Mouse (Mus musculus) Patski (cell line): ENCODE data around the gene Id3. TPM values are rescaled to one million over a fixed set of nuclear protein-coding genes. Genes with fewer than 3 reads are reported as not detected.

Experiments
- ATAC-seq: fragments of 100-300 bp; one replicate; pipeline ENCODE4 v1.8.0; 2021
- CTCF ChIA-PET: fragments of 350-600 bp; sonication (Branson Sonifier 250); formaldehyde crosslinking; loops from one replicate; lab custom pipeline; 2022; ENCODE audit warnings: inconsistent platforms; lab: Charles Lee
- POLR2A ChIA-PET: fragments of 350-600 bp; sonication (Branson Sonifier 250); formaldehyde crosslinking; loops from one replicate; lab custom pipeline; 2022; ENCODE audit warnings: antibody characterized with exemption, inconsistent platforms; lab: Charles Lee
- DNase-seq: peaks from one replicate; pipeline ENCODE4 v3.0.0-alpha.2; 2011; ENCODE audit warnings: low read depth, low spot score
- H3K27me3 ChIP-seq: fragments of 371-371 bp; one replicate; pipeline ENCODE4 v1.5.1; 2021
- CTCF ChIP-seq: fragments of 100-300 bp; IDR thresholded peaks from one replicate; pipeline ENCODE4 v1.5.1; 2021
- in situ Hi-C: fragments of 300-500 bp; cut with MboI; formaldehyde crosslinking; loops from 3 replicates; pipeline ENCODE4 v1.11.1; 2018; ENCODE audit warnings: low pct_unique_long_range_greater_than_20kb, mixed read lengths
- polyA plus RNA-seq: library from polyadenylated mRNA; unstranded; gene quantifications from one replicate; pipeline ENCODE4 v1.2.3, GENCODE M21; 2021

Gene Id3
- polyA plus RNA-seq, 1 experiment from 2014 or later, result 175 TPM

GRCm38 (mm10) chr4:136176022-136176552, 32.8 kb downstream of the Id3 start:
- ChIA-PET POLR2A (no interaction called here), CTCF (no interaction called here)
- in situ Hi-C loops, result no loop called here
- DNase-seq (no peak), ATAC-seq (no peak)
- TF ChIP-seq CTCF, result no peak
- no peaks in the 10 kb centered on the region for H3K27me3 ChIP-seq

- no peak for DNase-seq
Observed at GRCm38 (mm10) chr4:136177244-136177611, 33.9 kb downstream of the Id3 start.

GRCm38 (mm10) chr4:136177612-136178474, 34.5 kb downstream of the Id3 start:
- in situ Hi-C loops, result no loop called here
- ChIA-PET POLR2A (interaction anchor here (0.6 kb wide), 1 partner anchor 232 kb away, joined by 4 read pairs; no protein-coding TSS in a partner anchor), CTCF (interaction anchor here (1.3 kb wide), 1 partner anchor 13 kb away, joined by 5 read pairs; no protein-coding TSS in a partner anchor)
- ATAC-seq (no peak), DNase-seq (no peak)
- no peaks in the 10 kb centered on the region for H3K27me3 ChIP-seq
- TF ChIP-seq CTCF, result no peak

More at GRCm38 (mm10) chr4:136177244-136177611, 33.9 kb downstream of the Id3 start:
- no peaks in the 10 kb centered on the region for H3K27me3 ChIP-seq
- no peak for TF ChIP-seq CTCF
- no peak for ATAC-seq
- in situ Hi-C loops, result no loop called here
- ChIA-PET POLR2A (no interaction called here), CTCF (no interaction called here)

GRCm38 (mm10) chr4:136178475-136178921, 35.2 kb downstream of the Id3 start:
- in situ Hi-C loops, result no loop called here
- TF ChIP-seq CTCF, result no peak
- ATAC-seq (no peak), DNase-seq (no peak)
- ChIA-PET POLR2A (interaction anchor here (0.6 kb wide), 2 partner anchors 233 to 304 kb away, joined by 4 read pairs; no protein-coding TSS in a partner anchor), CTCF (interaction anchor here (1.3 kb wide), 1 partner anchor 12 kb away, joined by 5 read pairs; no protein-coding TSS in a partner anchor)
- H3K27me3 ChIP-seq, result no peaks in the 10 kb centered on the region

DNA sequence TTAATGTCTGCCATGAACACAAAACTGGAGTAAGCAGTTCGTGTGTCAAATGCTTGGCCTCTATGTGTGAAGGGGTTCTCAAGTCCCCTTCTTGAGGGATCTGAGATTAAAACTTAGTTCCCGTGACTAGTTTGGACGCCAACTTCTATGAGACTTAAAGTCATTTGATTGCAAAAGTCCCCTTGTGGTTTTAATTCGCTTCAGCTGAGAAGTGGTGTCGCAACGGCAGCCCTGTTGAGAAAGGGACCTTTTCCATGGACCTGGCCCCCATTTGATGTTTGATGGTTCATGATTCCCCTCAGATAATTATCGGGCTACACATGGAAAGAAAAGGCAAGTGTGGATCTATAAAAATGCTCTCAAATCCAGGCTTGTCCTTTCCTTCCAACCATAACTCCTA, 36.2 kb downstream of the Id3 start:
- ChIA-PET POLR2A (no interaction called here), CTCF (interaction anchor here (1.0 kb wide), 1 partner anchor 15 kb away, joined by 3 read pairs; no protein-coding TSS in a partner anchor)
- ATAC-seq (no peak), DNase-seq (no peak)
- TF ChIP-seq CTCF, result no peak
- no peaks in the 10 kb centered on the region for H3K27me3 ChIP-seq
- in situ Hi-C loops, result no loop called here

GRCm38 (mm10) chr4:136179998-136180397, 36.7 kb downstream of the Id3 start:
- DNase-seq, result no peak
- ChIA-PET CTCF (interaction anchor here (1.0 to 1.4 kb wide), 4 partner anchors 10 to 20 kb away, joined by 3 to 5 read pairs (median 4); no protein-coding TSS in a partner anchor), POLR2A (no interaction called here)
- H3K27me3 ChIP-seq, result no peaks in the 10 kb centered on the region
- TF ChIP-seq CTCF, result no peak
- in situ Hi-C loops, result no loop called here
- ATAC-seq, result no peak

- ChIA-PET POLR2A (interaction anchor here (0.6 kb wide), 1 partner anchor 13 kb away, joined by 3 read pairs; no protein-coding TSS in a partner anchor), CTCF (interaction anchor here (1.0 to 1.4 kb wide), 5 partner anchors 9 to 19 kb away, joined by 3 to 5 read pairs (median 4); no protein-coding TSS in a partner anchor)
- DNase-seq, result no peak
- no peak for TF ChIP-seq CTCF
- in situ Hi-C loops, result no loop called here
- H3K27me3 ChIP-seq, result no peaks in the 10 kb centered on the region
- ATAC-seq, result peak; percentile 49
Observed at GRCm38 (mm10) chr4:136180408-136181330, 37.4 kb downstream of the Id3 start.

DNA sequence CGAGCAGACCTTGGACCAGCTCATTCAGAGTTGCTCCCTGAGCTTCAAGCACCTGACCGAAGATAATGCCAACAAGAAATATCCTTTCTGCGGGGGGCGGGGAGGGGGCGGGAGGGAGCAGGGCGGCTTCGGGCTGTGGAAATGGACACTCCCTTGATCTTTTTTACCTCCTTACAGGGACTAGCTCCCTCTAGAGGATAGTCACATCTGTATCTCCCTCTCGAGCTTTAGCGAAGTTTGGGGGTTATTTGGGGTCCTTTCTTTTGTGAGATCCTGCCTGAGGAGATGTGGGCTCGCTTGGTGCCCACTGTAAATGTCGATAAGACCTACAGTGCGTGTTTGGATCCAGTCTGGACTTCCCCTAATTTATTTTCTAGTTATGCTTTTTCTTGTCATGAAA, 38.1 kb downstream of the Id3 start:
- TF ChIP-seq CTCF, result no peak
- in situ Hi-C loops, result no loop called here
- CTCF ChIA-PET, result interaction anchor here (1.1 to 1.4 kb wide), 3 partner anchors 13 to 19 kb away, joined by 3 to 5 read pairs (median 5); no protein-coding TSS in a partner anchor
- H3K27me3 ChIP-seq, result no peaks in the 10 kb centered on the region
- DNase-seq, result no peak
- ATAC-seq, result no peak
- POLR2A ChIA-PET, result interaction anchor here (0.6 kb wide), 1 partner anchor 13 kb away, joined by 3 read pairs; no protein-coding TSS in a partner anchor

- in situ Hi-C loops, result no loop called here
- no peak for TF ChIP-seq CTCF
- ChIA-PET POLR2A (interaction anchor here (0.9 kb wide), 1 partner anchor 13 kb away, joined by 5 read pairs; no protein-coding TSS in a partner anchor), CTCF (interaction anchor here (1.4 kb wide), 1 partner anchor 25 kb away, joined by 3 read pairs; no protein-coding TSS in a partner anchor)
- ATAC-seq (peak; percentile 55), DNase-seq (peak; percentile 76)
- H3K27me3 ChIP-seq, result no peaks in the 10 kb centered on the region
Observed at GRCm38 (mm10) chr4:136185375-136185774, 42.1 kb downstream of the Id3 start.
